Mouse (Mus musculus) thymus, adult 2 months (tissue): ENCODE measurements around the gene Dnttip2. TPM values are rescaled to one million over a fixed set of nuclear protein-coding genes. Genes with fewer than 3 reads are reported as not detected.

Experiments used
- DNase-seq: peaks from one replicate; pipeline ENCODE4 v3.0.0; 2021
- H3K27ac ChIP-seq: fragments of 200-500 bp; 2 replicates; pipeline ENCODE4 v1.5.1; 2012; ENCODE audit warnings: low read length, control low read depth; ENCODE audit not compliant: control insufficient read depth, insufficient read depth
- H3K27me3 ChIP-seq: fragments of 200-500 bp; 2 replicates; pipeline ENCODE4 v1.6.1; 2012; ENCODE audit warnings: mild to moderate bottlenecking, low read length, moderate library complexity, mixed read lengths; ENCODE audit not compliant: control insufficient read depth, insufficient read depth
- H3K36me3 ChIP-seq: fragments of 200-500 bp; 2 replicates; pipeline ENCODE4 v1.6.1; 2012; ENCODE audit warnings: mild to moderate bottlenecking, low read length, moderate library complexity; ENCODE audit not compliant: control insufficient read depth, insufficient read depth
- H3K4me1 ChIP-seq: fragments of 200-500 bp; replicated peaks from 2 replicates; pipeline ENCODE4 v1.6.1; 2012; ENCODE audit warnings: low read length; ENCODE audit not compliant: control insufficient read depth, insufficient read depth
- H3K4me3 ChIP-seq: fragments of 200-500 bp; 2 replicates; pipeline ENCODE4 v1.5.1; 2012; ENCODE audit warnings: mild to moderate bottlenecking, low read length, control low read depth, moderate library complexity; ENCODE audit not compliant: control insufficient read depth, insufficient read depth
- CTCF ChIP-seq: fragments of 200-500 bp; IDR thresholded peaks from 2 replicates; pipeline ENCODE4 v1.5.1; 2012; ENCODE audit warnings: mild to moderate bottlenecking, control low read depth, low read length, moderate library complexity, borderline replicate concordance; ENCODE audit not compliant: control insufficient read depth, poor library complexity, insufficient read depth; ENCODE audit errors: extremely low read depth
- POLR2A ChIP-seq: fragments of 200-500 bp; IDR thresholded peaks from 2 replicates; pipeline ENCODE4 v1.6.1; 2012; ENCODE audit warnings: mild to moderate bottlenecking, low read length, control low read depth, moderate library complexity; ENCODE audit not compliant: control insufficient read depth, poor library complexity, insufficient read depth; ENCODE audit errors: extremely low read depth
- WGBS: fragments of 180-500 bp; shearing (Covaris S2); methylation state at CpG from one replicate; pipeline ENCODE4 v1.1.7; 2018; 5-methylcytosine and 5-hydroxymethylcytosine counted together
- polyA plus RNA-seq: library from polyadenylated mRNA; depleted of rRNA; stranded (reverse); fragments of >200 nt; gene quantifications from 2 replicates; pipeline ENCODE4 v1.2.3, GENCODE M21; 2012

Gene Dnttip2
- polyA plus RNA-seq, 1 experiment, result 11.1 TPM

- no peaks in the 10 kb centered on the region for H3K36me3 ChIP-seq
- H3K4me3 ChIP-seq, result no peak overlapping the region
- H3K27ac ChIP-seq, result no peak overlapping the region
- H3K27me3 ChIP-seq, result no peaks in the 10 kb centered on the region
- no peak for DNase-seq
- no peak for TF ChIP-seq POLR2A
- TF ChIP-seq CTCF, result no peak
- 0 out of 2 replicates have a peak, but pooled peaks cover 2% of the 10 kb centered on the region for H3K4me1 ChIP-seq
- 91% methylated on average over 5 of the region's 5 CpGs for WGBS
These were observed 22.8 kb downstream of the Dnttip2 start for GRCm38 (mm10) chr3:122296979-122297378.

GRCm38 (mm10) chr3:122300983-122301919 is 27.1 kb downstream of the Dnttip2 start:
- TF ChIP-seq CTCF (no peak), POLR2A (no peak)
- peak; percentile 36 for DNase-seq
- no peak overlapping the region for H3K27ac ChIP-seq
- no peaks in the 10 kb centered on the region for H3K36me3 ChIP-seq
- WGBS, result 50% methylated on average over 9 of the region's 9 CpGs
- H3K4me3 ChIP-seq, result no peak overlapping the region
- 0 out of 2 replicates have a peak, but pooled peaks cover 2% of the 10 kb centered on the region for H3K4me1 ChIP-seq
- no peaks in the 10 kb centered on the region for H3K27me3 ChIP-seq

DNA sequence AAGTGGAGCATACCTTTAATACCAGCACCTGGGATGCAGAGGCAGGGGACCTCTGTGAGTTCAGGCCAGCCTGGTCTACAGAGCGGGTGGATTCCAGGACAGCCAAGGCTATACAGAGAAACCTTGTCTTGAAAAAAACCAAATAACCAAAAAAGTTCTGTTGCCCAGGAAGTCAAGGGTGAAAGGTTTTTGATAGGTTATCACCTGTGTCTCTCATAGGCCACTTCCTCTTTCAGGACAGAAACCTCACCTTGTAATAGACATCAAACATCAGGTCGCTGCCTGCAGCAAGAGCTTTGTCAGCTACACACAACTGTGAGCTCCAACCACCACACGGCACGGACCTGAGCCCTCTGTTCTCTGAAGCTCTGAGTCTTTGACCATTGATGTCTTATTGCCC is 30.4 kb downstream of the Dnttip2 start:
- Histone ChIP-seq H3K36me3 (no peaks in the 10 kb centered on the region), H3K4me3 (no peak overlapping the region), H3K4me1 (peaks cover 2% of the 10 kb centered on the region; the same call in 1 of the 2 replicates), H3K27ac (no peak overlapping the region), H3K27me3 (no peaks in the 10 kb centered on the region)
- WGBS, result 59% methylated on average over 4 of the region's 4 CpGs
- no peak for DNase-seq
- TF ChIP-seq POLR2A (no peak), CTCF (no peak)

DNA sequence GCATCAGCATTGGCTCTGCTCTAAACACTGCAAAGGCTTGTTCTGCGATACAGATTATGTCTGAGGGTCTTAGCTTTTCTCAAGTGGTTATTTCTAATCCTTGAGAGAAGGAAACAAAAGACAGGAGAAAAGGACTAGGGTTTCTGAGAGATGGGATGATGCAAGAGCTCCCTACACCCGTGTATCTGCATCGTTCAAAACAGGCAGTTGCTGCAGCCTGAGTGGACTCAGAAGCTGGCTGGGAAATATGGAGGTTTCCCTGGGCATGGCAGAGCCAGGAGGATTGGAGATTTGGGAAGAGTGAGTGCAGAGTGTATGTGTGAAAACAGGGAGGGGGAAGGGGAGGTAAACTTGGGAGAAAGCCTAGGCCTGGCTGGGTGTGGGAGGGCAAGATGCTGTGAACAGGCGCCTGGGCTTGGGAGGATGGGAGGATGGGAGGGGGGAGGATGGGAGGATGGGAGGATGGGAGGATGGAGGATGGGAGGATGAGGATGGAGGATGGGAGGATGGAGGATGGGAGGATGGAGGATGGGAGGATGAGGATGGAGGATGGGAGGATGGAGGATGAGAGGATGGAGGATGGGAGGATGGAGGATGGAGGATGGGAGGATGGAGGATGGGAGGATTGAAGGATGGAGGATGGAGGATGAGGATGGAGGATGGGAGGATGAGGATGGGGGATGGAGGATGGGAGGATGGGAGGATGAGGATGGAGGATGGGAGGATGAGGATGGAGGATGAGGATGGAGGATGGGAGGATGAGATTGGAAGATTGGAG is 33.9 kb downstream of the Dnttip2 start:
- H3K27ac ChIP-seq, result no peak overlapping the region
- no peaks in the 10 kb centered on the region for H3K27me3 ChIP-seq
- no peak overlapping the region for H3K4me3 ChIP-seq
- no peak for TF ChIP-seq POLR2A
- TF ChIP-seq CTCF, result no peak
- no peaks in the 10 kb centered on the region for H3K36me3 ChIP-seq
- DNase-seq, result no peak
- 62% methylated on average over 4 of the region's 4 CpGs for WGBS
- H3K4me1 ChIP-seq, result no peaks in the 10 kb centered on the region; the same call in 1 of the 2 replicates

GRCm38 (mm10) chr3:122308981-122309380 is 34.8 kb downstream of the Dnttip2 start:
- TF ChIP-seq CTCF (no peak), POLR2A (no peak)
- Histone ChIP-seq H3K4me1 (no peaks in the 10 kb centered on the region; the same call in 1 of the 2 replicates), H3K27ac (no peak overlapping the region), H3K36me3 (no peaks in the 10 kb centered on the region), H3K27me3 (no peaks in the 10 kb centered on the region), H3K4me3 (no peak overlapping the region)
- no peak for DNase-seq
- 4% methylated on average over 6 of the region's 6 CpGs for WGBS

GRCm38 (mm10) chr3:122312078-122312477 is 37.9 kb downstream of the Dnttip2 start:
- Histone ChIP-seq H3K36me3 (no peaks in the 10 kb centered on the region), H3K4me3 (no peak overlapping the region), H3K4me1 (no peaks in the 10 kb centered on the region; the same call in 1 of the 2 replicates), H3K27ac (no peak overlapping the region), H3K27me3 (no peaks in the 10 kb centered on the region)
- 24% methylated on average over 2 of the region's 2 CpGs for WGBS
- peak; percentile 72 for DNase-seq
- no peak for TF ChIP-seq CTCF
- TF ChIP-seq POLR2A, result no peak
